Mouse (Mus musculus) C2C12 (cell line): ENCODE measurements around the gene Gm11541. TPM values are rescaled to one million over a fixed set of nuclear protein-coding genes. Genes with fewer than 3 reads are reported as not detected.
A peak's percentile ranks its signal among the peaks of the same experiment; 100 is the strongest.
"Not testable (repeated sequence)": the region's sequence is repeated elsewhere in the genome, so short reads cannot be mapped to it uniquely, and the experiment has no call there.

Source experiments
- H3K27me3 ChIP-seq: one replicate; pipeline ENCODE4 v1.6.1; 2011; ENCODE audit not compliant: control insufficient read depth, insufficient read depth, insufficient read length
- H3K36me3 ChIP-seq: one replicate; pipeline ENCODE4 v1.6.1; 2011; ENCODE audit not compliant: control insufficient read depth, insufficient read depth
- H3K4me3 ChIP-seq: one replicate; pipeline ENCODE4 v1.5.1; 2011; ENCODE audit warnings: mild to moderate bottlenecking, control low read depth; ENCODE audit not compliant: poor library complexity, insufficient read depth, severe bottlenecking
- H3K79me2 ChIP-seq: one replicate; pipeline ENCODE4 v1.6.1; 2011; ENCODE audit not compliant: control insufficient read depth, insufficient read depth
- H3K79me3 ChIP-seq: one replicate; pipeline ENCODE4 v1.6.1; 2011; ENCODE audit warnings: low read depth, control low read depth
- H3ac ChIP-seq: one replicate; pipeline ENCODE3; 2011; ENCODE audit warnings: low read depth; ENCODE audit not compliant: control insufficient read depth, insufficient read length
- CEBPB ChIP-seq: IDR thresholded peaks from one replicate; pipeline ENCODE4 v1.6.1; 2011; ENCODE audit warnings: low read depth, mild to moderate bottlenecking, control low read depth, moderate library complexity
- CTCF ChIP-seq: IDR thresholded peaks from one replicate; pipeline ENCODE4 v1.5.1; 2011; ENCODE audit not compliant: control insufficient read depth, insufficient read depth, insufficient read length
- FOSL1 ChIP-seq: IDR thresholded peaks from one replicate; pipeline ENCODE4 v1.8.0; 2011; ENCODE audit warnings: mild to moderate bottlenecking, low read length; ENCODE audit not compliant: poor library complexity, insufficient read depth, severe bottlenecking
- MAX ChIP-seq: IDR thresholded peaks from one replicate; pipeline ENCODE4 v1.6.1; 2011; ENCODE audit warnings: mild to moderate bottlenecking, control low read depth
- MYOD1 ChIP-seq: IDR thresholded peaks from one replicate; pipeline ENCODE4 v1.6.1; 2011; ENCODE audit warnings: low read depth; ENCODE audit not compliant: control insufficient read depth, insufficient read length
- MYOG ChIP-seq: IDR thresholded peaks from one replicate; pipeline ENCODE4 v1.6.1; 2011; ENCODE audit not compliant: control insufficient read depth, insufficient read length; ENCODE audit errors: extremely low read depth
- USF1 ChIP-seq: IDR thresholded peaks from one replicate; pipeline ENCODE4 v1.6.1; 2011; ENCODE audit warnings: low read depth, mild to moderate bottlenecking, control low read depth, moderate library complexity
- polyA plus RNA-seq: library from polyadenylated mRNA; unstranded; fragments of >200 nt; fragmentation: generic; extraction: Trizol; gene quantifications from one replicate; pipeline ENCODE4 v1.2.1, GENCODE M21; 2012; ENCODE audit warnings: missing spikeins

Gm11541 gene
- polyA plus RNA-seq, 1 experiment = not detected

GRCm38 (mm10) chr11:94652973-94653372, 51.3 kb downstream of the Gm11541 start:
- Histone ChIP-seq H3K4me3 (peak overlapping the region; percentile 48), H3K79me3 (peaks cover 6% of the 10 kb centered on the region), H3K36me3 (peaks cover 28% of the 10 kb centered on the region), H3ac (no peak overlapping the region), H3K27me3 (no peaks in the 10 kb centered on the region), H3K79me2 (peaks cover 31% of the 10 kb centered on the region)
- TF ChIP-seq MAX (no peak), CEBPB (no peak), CTCF (no peak), FOSL1 (no peak), MYOD1 (no peak), MYOG (no peak), USF1 (no peak)

GRCm38 (mm10) chr11:94651241-94651640, 53.1 kb downstream of the Gm11541 start:
- Histone ChIP-seq H3K79me2 (peaks cover 31% of the 10 kb centered on the region), H3K36me3 (peaks cover 30% of the 10 kb centered on the region)
- H3K4me3 ChIP-seq, H3K79me3 ChIP-seq, H3K27me3 ChIP-seq, H3ac ChIP-seq: not testable (repeated sequence)

GRCm38 (mm10) chr11:94646457-94646856, 57.8 kb downstream of the Gm11541 start:
- Histone ChIP-seq H3K79me3 (peaks cover 2% of the 10 kb centered on the region), H3K36me3 (peaks cover 72% of the 10 kb centered on the region), H3K79me2 (no peaks in the 10 kb centered on the region), H3K4me3 (no peak overlapping the region), H3K27me3 (no peaks in the 10 kb centered on the region), H3ac (no peak overlapping the region)
- no peak for TF ChIP-seq CTCF
- no peak for TF ChIP-seq MAX
- TF ChIP-seq FOSL1 = no peak
- TF ChIP-seq MYOG = no peak
- TF ChIP-seq USF1 = no peak
- TF ChIP-seq MYOD1 = no peak
- TF ChIP-seq CEBPB = no peak

Other genes with a start within 250 kb of the Gm11541 start
- gene Cacna1g, start 230.3 kb downstream of the Gm11541 start, polyA plus RNA-seq = 0.04 TPM
- not detected for gene Spata20, start 218.3 kb downstream of the Gm11541 start, polyA plus RNA-seq
- 0.25 TPM for gene Epn3, start 204.5 kb downstream of the Gm11541 start, polyA plus RNA-seq
- not detected for gene Mycbpap, start 182.8 kb downstream of the Gm11541 start, polyA plus RNA-seq
- 3.2 TPM for gene Rsad1, start 155.2 kb downstream of the Gm11541 start, polyA plus RNA-seq
- 0.12 TPM for gene Chad, start 139.5 kb downstream of the Gm11541 start, polyA plus RNA-seq
- 2.7 TPM for gene Acsf2, start 102.6 kb downstream of the Gm11541 start, polyA plus RNA-seq
- 346 TPM for gene Lrrc59, start 74.7 kb downstream of the Gm11541 start, polyA plus RNA-seq
- 57.0 TPM for gene Mrpl27, start 50.7 kb downstream of the Gm11541 start, polyA plus RNA-seq
- 10.1 TPM for gene Eme1, start 50.5 kb downstream of the Gm11541 start, polyA plus RNA-seq
- gene Xylt2, start 27.0 kb downstream of the Gm11541 start, polyA plus RNA-seq = 10.4 TPM
- 0.02 TPM for gene Cdc34b, start 37.3 kb upstream of the Gm11541 start, polyA plus RNA-seq
- 0.13 TPM for gene Tmem92, start 78.2 kb upstream of the Gm11541 start, polyA plus RNA-seq
- 2.3 TPM for gene Col1a1, start 231.7 kb upstream of the Gm11541 start, polyA plus RNA-seq